Mouse (Mus musculus): ENCODE data around the gene M6pr. TPM values are rescaled to one million over a fixed set of nuclear protein-coding genes. Genes with fewer than 3 reads are reported as not detected.
"Not testable (repeated sequence)": the region's sequence is repeated elsewhere in the genome, so short reads cannot be mapped to it uniquely, and the experiment has no call there.

Gene M6pr
- polyA plus RNA-seq, 1 experiment, result 61.5 TPM

DNA sequence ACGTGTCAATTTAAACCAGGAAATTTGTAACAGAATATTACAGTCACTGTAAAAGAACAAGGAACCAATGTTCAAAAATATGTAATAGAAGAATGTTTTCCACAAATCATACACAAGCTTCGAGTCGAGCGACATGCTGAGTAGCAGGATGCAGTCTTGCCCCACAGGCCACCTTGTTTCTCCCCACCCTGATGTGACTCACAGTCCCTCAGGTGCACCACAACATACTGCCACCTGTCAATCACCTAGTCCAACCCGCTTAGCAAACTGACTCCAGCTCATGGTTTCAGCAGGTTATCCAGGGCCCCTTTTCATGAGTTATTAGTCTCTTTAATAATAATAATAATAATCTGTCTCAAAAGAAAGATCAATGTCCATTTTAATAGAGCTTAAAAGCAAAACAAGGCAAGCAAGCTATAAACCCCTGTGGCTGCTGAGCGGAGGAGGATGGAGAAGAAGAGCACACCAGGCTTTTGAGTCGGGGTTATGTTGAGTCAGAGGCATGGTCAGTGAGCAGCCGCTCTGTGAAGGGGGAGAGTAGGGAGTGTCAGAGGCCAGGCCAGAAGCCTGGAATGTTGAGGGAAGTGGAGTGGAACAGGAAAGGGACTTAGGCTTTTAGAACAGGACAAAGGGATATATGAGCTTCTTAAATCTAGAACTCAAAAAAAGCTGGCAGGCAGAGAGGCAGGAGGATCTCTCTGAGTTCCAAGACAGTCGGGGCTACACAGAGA is 36.0 kb downstream of the M6pr start:
- Histone ChIP-seq H3K4me1 (ENCODE audit: control insufficient read depth, insufficient read depth, insufficient read length, low read length) (no peaks in the 10 kb centered on the region), H3K4me3 (ENCODE audit: insufficient read depth, low read depth, low read length) (no peak overlapping the region), H3K27ac (replicated peaks; ENCODE audit: low read depth, low read length) (no peak overlapping the region)

DNA sequence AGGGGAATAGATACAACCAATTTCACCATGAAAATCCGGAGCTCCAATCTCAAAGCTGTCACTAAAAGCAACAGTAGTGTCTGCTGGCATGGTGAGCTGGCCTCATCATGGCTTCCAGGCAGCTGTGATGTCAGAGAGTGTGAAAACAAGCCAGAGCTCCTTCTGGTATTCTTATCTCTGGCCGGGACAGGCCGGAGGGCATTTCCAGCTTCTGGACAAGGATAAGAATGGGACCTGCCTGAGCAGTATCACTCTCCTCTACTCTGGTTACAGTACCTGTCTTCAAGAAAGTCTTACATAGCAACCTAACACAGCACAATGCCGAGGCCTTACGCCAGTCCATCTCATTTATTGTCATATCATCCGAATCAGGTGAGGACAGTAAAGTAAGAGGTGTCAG is 37.2 kb downstream of the M6pr start:
- no peak overlapping the region for H3K4me3 ChIP-seq (ENCODE audit: insufficient read depth, low read depth, low read length)
- no peak overlapping the region for H3K27ac ChIP-seq (replicated peaks; ENCODE audit: low read depth, low read length)
- H3K4me1 ChIP-seq (ENCODE audit: control insufficient read depth, insufficient read depth, insufficient read length, low read length), result no peaks in the 10 kb centered on the region

DNA sequence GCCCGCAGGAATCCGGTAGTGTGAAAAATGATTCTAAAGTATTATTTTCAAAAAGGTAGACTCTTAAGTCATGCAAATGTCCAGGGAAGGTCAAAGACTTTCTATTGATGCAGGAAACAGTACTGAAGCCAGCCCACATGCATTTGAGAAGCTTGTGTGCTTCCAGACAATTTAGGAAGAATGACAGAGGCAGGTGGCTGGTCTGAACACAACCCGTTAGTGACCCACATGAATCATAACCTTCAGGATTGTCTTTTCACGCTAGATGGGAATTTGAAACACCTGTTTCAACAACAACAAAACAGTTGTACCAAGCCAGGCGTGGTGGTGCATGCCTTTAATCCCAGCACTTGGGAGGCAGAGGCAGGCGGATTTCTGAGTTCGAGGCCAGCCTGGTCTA is 37.9 kb downstream of the M6pr start:
- Histone ChIP-seq H3K4me1 (ENCODE audit: control insufficient read depth, insufficient read depth, insufficient read length, low read length) (no peaks in the 10 kb centered on the region), H3K4me3 (ENCODE audit: insufficient read depth, low read depth, low read length) (no peak overlapping the region), H3K27ac (replicated peaks; ENCODE audit: low read depth, low read length) (no peak overlapping the region)

DNA sequence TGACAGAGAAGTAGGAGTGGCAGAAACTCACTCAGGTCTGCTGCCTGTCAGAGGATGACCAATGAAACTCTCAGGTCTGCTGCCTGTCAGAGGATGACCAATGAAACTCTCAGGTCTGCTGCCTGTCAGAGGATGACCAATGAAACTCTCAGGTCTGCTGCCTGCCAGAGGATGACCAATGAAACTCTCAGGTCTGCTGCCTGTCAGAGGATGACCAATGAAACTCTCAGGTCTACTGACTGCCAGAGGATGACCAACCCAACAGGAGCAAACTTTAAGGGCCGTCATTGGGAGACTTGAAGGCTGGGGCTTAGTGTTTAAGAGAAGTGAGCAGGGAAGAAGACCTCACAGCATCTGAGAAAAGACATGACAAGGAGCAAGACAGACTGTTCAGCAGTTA is 38.8 kb downstream of the M6pr start:
- H3K4me1 ChIP-seq (ENCODE audit: control insufficient read depth, insufficient read depth, insufficient read length, low read length); H3K27ac ChIP-seq (replicated peaks; ENCODE audit: low read depth, low read length): not testable (repeated sequence)

DNA sequence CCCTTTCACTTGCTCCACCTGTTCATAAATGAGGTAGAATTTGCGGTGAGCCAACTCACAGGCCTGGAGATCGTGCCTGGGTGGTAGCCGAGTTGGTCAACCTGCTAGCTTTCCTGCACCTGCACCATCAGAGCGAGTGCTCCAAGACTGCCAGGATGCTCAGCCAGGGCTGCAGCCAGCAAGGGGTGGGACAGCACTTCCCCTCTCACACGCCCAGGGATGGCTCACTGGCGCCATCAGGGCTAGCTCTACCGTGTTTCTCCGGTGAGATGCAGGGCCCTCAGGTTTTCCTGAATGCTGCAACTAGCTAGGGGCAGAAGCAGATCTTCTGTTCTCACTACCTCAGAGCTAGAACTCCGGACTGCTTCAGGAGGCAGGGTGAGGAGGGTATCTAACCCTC is 47.4 kb downstream of the M6pr start:
- Histone ChIP-seq H3K27ac (replicated peaks; ENCODE audit: low read depth, low read length) (no peak overlapping the region), H3K4me3 (ENCODE audit: insufficient read depth, low read depth, low read length) (no peak overlapping the region), H3K4me1 (ENCODE audit: control insufficient read depth, insufficient read depth, insufficient read length, low read length) (no peaks in the 10 kb centered on the region)

More for the DNA sequence above, 38.8 kb downstream of the M6pr start:
- H3K4me3 ChIP-seq (ENCODE audit: insufficient read depth, low read depth, low read length), result not testable (repeated sequence)

DNA sequence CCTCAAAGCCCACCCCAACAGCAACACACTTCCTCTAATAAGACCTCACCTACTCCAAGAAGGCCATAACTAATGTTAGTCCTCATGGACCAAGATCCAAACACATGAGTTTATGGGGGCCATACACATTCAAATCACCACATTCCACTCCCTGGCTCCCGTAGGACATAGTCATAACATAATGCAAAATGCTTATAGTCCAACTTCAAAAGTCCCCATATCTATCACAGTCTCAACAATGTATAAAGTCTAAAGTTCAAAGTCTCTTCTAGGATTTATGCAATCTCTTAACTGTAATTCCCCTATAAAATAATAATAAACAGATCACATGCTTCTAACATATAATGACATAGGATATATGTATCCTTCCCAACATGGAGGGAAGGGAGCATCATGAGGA is 48.6 kb downstream of the M6pr start:
- Histone ChIP-seq H3K4me1 (ENCODE audit: control insufficient read depth, insufficient read depth, insufficient read length, low read length) (no peaks in the 10 kb centered on the region), H3K4me3 (ENCODE audit: insufficient read depth, low read depth, low read length) (no peak overlapping the region), H3K27ac (replicated peaks; ENCODE audit: low read depth, low read length) (no peak overlapping the region)

DNA sequence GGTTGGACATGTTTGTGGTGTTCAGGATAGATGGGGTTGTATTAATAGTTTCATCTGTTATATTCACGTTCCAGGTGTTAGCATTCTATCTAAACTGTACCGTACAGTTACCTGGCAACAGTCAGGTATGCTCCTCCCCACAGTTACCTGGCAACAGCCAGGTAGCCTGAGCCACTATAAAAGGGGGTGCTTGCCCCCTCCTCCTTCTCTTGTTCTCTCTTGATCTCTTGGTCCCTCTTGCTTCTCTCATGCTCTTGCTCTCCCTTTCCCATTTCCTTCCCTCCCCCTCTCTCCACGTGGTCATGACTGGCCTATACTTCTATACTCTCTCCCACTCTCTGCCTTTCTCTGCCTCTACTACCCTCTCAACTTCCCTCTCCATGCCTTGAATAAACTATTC is 57.2 kb downstream of the M6pr start:
- H3K4me1 ChIP-seq (ENCODE audit: control insufficient read depth, insufficient read depth, insufficient read length, low read length), result no peaks in the 10 kb centered on the region
- no peak overlapping the region for H3K4me3 ChIP-seq (ENCODE audit: insufficient read depth, low read depth, low read length)
- no peak overlapping the region for H3K27ac ChIP-seq (replicated peaks; ENCODE audit: low read depth, low read length)

DNA sequence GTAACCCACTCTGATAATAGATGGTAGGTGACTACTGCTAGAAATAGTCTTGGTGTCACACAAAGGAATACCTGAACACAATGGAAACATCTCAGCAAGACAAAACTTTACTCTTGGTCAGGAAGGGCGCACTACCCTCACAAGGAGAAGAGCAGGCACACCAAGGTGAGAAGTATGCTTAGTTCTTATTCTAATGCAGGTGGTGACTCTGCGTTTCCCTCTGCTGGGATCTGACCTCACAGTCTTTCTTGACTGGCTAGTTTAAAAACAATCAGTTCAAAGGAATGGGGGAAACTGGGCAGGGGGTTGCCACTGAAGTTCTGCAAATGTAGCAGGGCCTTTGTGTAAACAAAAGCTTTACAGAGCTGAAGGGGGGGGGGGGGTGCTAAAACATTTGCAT is 57.8 kb downstream of the M6pr start:
- no peak overlapping the region for H3K4me3 ChIP-seq (ENCODE audit: insufficient read depth, low read depth, low read length)
- H3K27ac ChIP-seq (replicated peaks; ENCODE audit: low read depth, low read length), result no peak overlapping the region
- no peaks in the 10 kb centered on the region for H3K4me1 ChIP-seq (ENCODE audit: control insufficient read depth, insufficient read depth, insufficient read length, low read length)

DNA sequence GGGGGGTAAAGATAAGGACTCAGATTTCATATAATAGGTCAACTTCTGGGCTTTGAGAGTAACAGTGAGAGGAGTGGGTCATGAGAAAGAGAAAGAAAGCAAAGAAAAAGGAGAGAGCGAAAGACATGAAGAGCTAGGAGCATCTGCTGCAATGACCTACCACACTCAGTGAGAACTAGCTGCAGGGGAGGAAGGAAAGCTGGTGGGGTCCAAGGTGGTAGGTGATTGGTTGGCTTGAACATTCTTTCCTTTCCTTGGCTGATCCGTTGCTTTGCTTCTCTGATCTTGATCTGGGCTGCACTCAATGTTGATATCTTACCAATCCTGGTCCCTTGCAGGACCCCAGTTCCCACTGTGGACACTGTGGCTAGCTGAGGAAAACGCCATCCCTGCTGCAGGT is 58.5 kb downstream of the M6pr start:
- Histone ChIP-seq H3K4me3 (ENCODE audit: insufficient read depth, low read depth, low read length) (no peak overlapping the region), H3K4me1 (ENCODE audit: control insufficient read depth, insufficient read depth, insufficient read length, low read length) (no peaks in the 10 kb centered on the region), H3K27ac (replicated peaks; ENCODE audit: low read depth, low read length) (no peak overlapping the region)

Other genes with a start within 250 kb of the M6pr start
- gene Klrg1, start 25.8 kb upstream of the M6pr start, polyA plus RNA-seq (2012; ENCODE audit: insufficient read depth, insufficient read length, missing spikeins), result not detected in 2 replicates
- 4.9 and 5.8 TPM in 2 replicates for gene Phc1, start 31.8 kb downstream of the M6pr start, polyA plus RNA-seq (2012; ENCODE audit: insufficient read depth, insufficient read length, missing spikeins)
- not detected in 2 replicates for gene Rimklb, start 190.0 kb downstream of the M6pr start, polyA plus RNA-seq (2012; ENCODE audit: insufficient read depth, insufficient read length, missing spikeins)
- gene Mfap5, start 197.1 kb downstream of the M6pr start, polyA plus RNA-seq (2012; ENCODE audit: insufficient read depth, insufficient read length, missing spikeins), result 21.7 and 49.7 TPM in 2 replicates
- not detected in 2 replicates for gene Aicda, start 245.1 kb downstream of the M6pr start, polyA plus RNA-seq (2012; ENCODE audit: insufficient read depth, insufficient read length, missing spikeins)